Mouse (Mus musculus) mesoderm, embryonic 11.5 days (tissue): ENCODE results near the gene Ccdc106.

ENCODE experiments used
- DNase-seq: peaks from one replicate; pipeline ENCODE4 v3.0.0-alpha.2; 2012; ENCODE audit warnings: low read depth, low spot score

Gene Ccdc106

GRCm38 (mm10) chr7:5080815-5081214, 60.5 kb downstream of the Ccdc106 start:
- DNase-seq, result peak; percentile 42

GRCm38 (mm10) chr7:5081241-5081640, 60.9 kb downstream of the Ccdc106 start:
- DNase-seq, result no peak

- no peak for DNase-seq
Observed at GRCm38 (mm10) chr7:5081939-5082338, 61.6 kb downstream of the Ccdc106 start.

GRCm38 (mm10) chr7:5083325-5084105, 63.2 kb downstream of the Ccdc106 start:
- DNase-seq, result no peak

- DNase-seq, result no peak
Observed at GRCm38 (mm10) chr7:5085512-5085911, 65.2 kb downstream of the Ccdc106 start.

- DNase-seq, result no peak
Observed at GRCm38 (mm10) chr7:5086921-5087440, 66.6 kb downstream of the Ccdc106 start.

- DNase-seq, result no peak
Observed at GRCm38 (mm10) chr7:5087886-5088285, 67.5 kb downstream of the Ccdc106 start.

GRCm38 (mm10) chr7:5089853-5090252, 69.5 kb downstream of the Ccdc106 start:
- DNase-seq, result no peak

GRCm38 (mm10) chr7:5091008-5091728, 70.8 kb downstream of the Ccdc106 start:
- no peak for DNase-seq

GRCm38 (mm10) chr7:5092381-5092780, 72.0 kb downstream of the Ccdc106 start:
- DNase-seq, result no peak

- no peak for DNase-seq
Observed at GRCm38 (mm10) chr7:5092831-5093510, 72.6 kb downstream of the Ccdc106 start.

GRCm38 (mm10) chr7:5098769-5099168, 78.4 kb downstream of the Ccdc106 start:
- DNase-seq, result no peak

GRCm38 (mm10) chr7:5099796-5100195, 79.4 kb downstream of the Ccdc106 start:
- no peak for DNase-seq

GRCm38 (mm10) chr7:5101066-5101663, 80.8 kb downstream of the Ccdc106 start:
- no peak for DNase-seq

- DNase-seq, result no peak
Observed at GRCm38 (mm10) chr7:5102564-5102963, 82.2 kb downstream of the Ccdc106 start.

- no peak for DNase-seq
Observed at GRCm38 (mm10) chr7:5108272-5108671, 87.9 kb downstream of the Ccdc106 start.

GRCm38 (mm10) chr7:5109301-5109700, 88.9 kb downstream of the Ccdc106 start:
- DNase-seq, result no peak
